Mouse (Mus musculus): ENCODE measurements at regions not wholly inside any gene's neighbourhood (a gene's known extent, or its start where the extent isn't known, plus 50 kb on each side); places are given as distances from the start of the nearest gene placed in this dataset.

GRCm38 (mm10) chr12:69516314-69516916, 66.4 kb downstream of the Vcpkmt start:
- TF ChIP-seq CTCF (IDR thresholded peaks at IDR 0.05; ENCODE audit: low read depth, low read length) (no peak), POLR2A (IDR thresholded peaks at IDR 0.05; ENCODE audit: borderline replicate concordance, low read depth, low read length) (no peak)

Measured in bone marrow macrophage, adult 2 months (primary cell).